Mouse (Mus musculus): Measurements from ENCODE around the gene Pex13. TPM values are rescaled to one million over a fixed set of nuclear protein-coding genes. Genes with fewer than 3 reads are reported as not detected.

The Pex13 gene
- polyA plus RNA-seq, 1 experiment from 2014 or later: 48.0 TPM

DNA sequence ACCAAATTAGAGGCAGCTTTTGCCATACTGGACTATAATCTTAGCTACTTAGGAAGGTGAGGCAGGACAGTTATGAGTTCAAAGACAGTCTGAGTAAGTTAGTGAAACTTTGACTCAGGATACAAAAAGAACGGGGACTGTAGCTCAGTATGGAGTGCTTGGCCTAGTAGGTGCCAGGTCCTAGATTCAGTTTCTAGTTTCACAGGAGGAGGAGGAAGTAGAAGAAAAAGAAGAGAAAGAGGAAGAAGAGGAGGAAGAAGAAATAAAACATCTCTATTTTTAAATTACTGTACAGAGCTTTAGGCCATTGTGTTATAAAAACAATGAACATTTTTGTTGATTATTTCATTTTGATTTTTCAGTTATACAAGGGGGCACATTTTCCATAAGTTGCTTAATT is 22.3 kb upstream of the Pex13 start:
- ATAC-seq (replicated peaks; ENCODE audit: insufficient number of reproducible peaks, low FRiP score, low TSS enrichment, low read depth) (no peak), DNase-seq (ENCODE audit: low spot score) (no peak)
- no peak overlapping the region for H3K9ac ChIP-seq (replicated peaks; ENCODE audit: low read length)
- H3K36me3 ChIP-seq (replicated peaks; ENCODE audit: control insufficient read depth, insufficient read depth, low read depth, low read length): no peaks in the 10 kb centered on the region
- H3K27me3 ChIP-seq (ENCODE audit: control insufficient read depth, insufficient read depth, low read length): no peaks in the 10 kb centered on the region
- no peak overlapping the region for H3K4me3 ChIP-seq (ENCODE audit: low read depth, low read length)
- no peak overlapping the region for H3K4me2 ChIP-seq (ENCODE audit: low read depth, low read length)
- no peaks in the 10 kb centered on the region for H3K4me1 ChIP-seq (ENCODE audit: control insufficient read depth, insufficient read depth, low read length)
- H3K27ac ChIP-seq (replicated peaks; ENCODE audit: low read depth, low read length): no peak overlapping the region
- H3K9me3 ChIP-seq (replicated peaks; ENCODE audit: control insufficient read depth, low read length): no peaks in the 10 kb centered on the region
- WGBS: 75% methylated on average over 1 of the region's 1 CpGs

DNA sequence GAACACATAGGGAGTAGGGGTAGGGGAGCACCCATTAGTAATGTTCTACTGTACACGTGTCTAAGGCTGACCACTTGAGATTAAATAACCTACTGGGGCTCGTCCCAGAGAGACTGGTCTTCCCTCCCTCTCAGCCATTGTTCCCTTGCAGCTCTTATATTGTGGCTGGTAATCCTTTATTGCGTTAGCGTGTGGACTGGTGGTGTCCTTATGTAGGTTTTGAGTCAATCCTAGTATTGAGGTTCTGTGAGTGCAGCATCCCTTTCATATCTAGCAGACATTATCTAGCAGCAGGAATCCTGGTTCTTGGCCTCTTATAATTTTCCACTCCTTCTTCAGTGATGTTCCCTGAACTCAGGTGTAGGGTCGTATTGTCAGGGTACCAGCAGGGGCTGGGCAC is 20.9 kb upstream of the Pex13 start:
- 85% methylated on average over 5 of the region's 5 CpGs for WGBS

DNA sequence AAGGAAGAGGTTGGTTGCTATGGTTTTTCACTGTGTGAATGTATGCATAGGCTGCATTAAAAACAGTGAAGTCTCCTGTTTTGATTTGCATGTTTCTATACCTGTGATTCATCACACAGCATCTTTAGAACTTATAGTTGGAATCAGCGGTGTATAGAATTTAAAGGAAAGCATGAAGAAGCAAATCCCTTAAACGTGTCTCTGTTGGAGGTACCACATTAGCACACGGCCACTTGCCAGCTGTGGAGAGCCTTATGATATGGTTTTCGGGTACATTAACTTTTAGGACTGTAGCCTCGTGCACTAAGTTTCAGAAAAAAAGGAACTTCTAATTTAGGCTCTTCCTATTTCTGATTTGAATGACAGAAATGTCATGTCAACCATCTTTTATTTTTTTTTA is 16.8 kb upstream of the Pex13 start:
- Histone ChIP-seq H3K4me2 (ENCODE audit: low read depth, low read length) (no peak overlapping the region), H3K27me3 (ENCODE audit: control insufficient read depth, insufficient read depth, low read length) (no peaks in the 10 kb centered on the region), H3K9me3 (replicated peaks; ENCODE audit: control insufficient read depth, low read length) (no peaks in the 10 kb centered on the region), H3K9ac (replicated peaks; ENCODE audit: low read length) (no peak overlapping the region), H3K27ac (replicated peaks; ENCODE audit: low read depth, low read length) (no peak overlapping the region), H3K36me3 (replicated peaks; ENCODE audit: control insufficient read depth, insufficient read depth, low read depth, low read length) (no peaks in the 10 kb centered on the region; the same call in 1 of the 2 replicates), H3K4me3 (ENCODE audit: low read depth, low read length) (no peak overlapping the region), H3K4me1 (ENCODE audit: control insufficient read depth, insufficient read depth, low read length) (no peaks in the 10 kb centered on the region)
- no peak for DNase-seq (ENCODE audit: low spot score)
- 89% methylated on average over 5 of the region's 5 CpGs for WGBS
- ATAC-seq (replicated peaks; ENCODE audit: insufficient number of reproducible peaks, low FRiP score, low TSS enrichment, low read depth): no peak

More for the DNA sequence above, 20.9 kb upstream of the Pex13 start:
- Histone ChIP-seq H3K4me2 (ENCODE audit: low read depth, low read length) (no peak overlapping the region), H3K4me1 (ENCODE audit: control insufficient read depth, insufficient read depth, low read length) (no peaks in the 10 kb centered on the region), H3K27me3 (ENCODE audit: control insufficient read depth, insufficient read depth, low read length) (no peaks in the 10 kb centered on the region), H3K9me3 (replicated peaks; ENCODE audit: control insufficient read depth, low read length) (no peaks in the 10 kb centered on the region), H3K9ac (replicated peaks; ENCODE audit: low read length) (no peak overlapping the region), H3K36me3 (replicated peaks; ENCODE audit: control insufficient read depth, insufficient read depth, low read depth, low read length) (no peaks in the 10 kb centered on the region), H3K27ac (replicated peaks; ENCODE audit: low read depth, low read length) (no peak overlapping the region), H3K4me3 (ENCODE audit: low read depth, low read length) (no peak overlapping the region)
- DNase-seq (ENCODE audit: low spot score) (no peak), ATAC-seq (replicated peaks; ENCODE audit: insufficient number of reproducible peaks, low FRiP score, low TSS enrichment, low read depth) (no peak)

DNA sequence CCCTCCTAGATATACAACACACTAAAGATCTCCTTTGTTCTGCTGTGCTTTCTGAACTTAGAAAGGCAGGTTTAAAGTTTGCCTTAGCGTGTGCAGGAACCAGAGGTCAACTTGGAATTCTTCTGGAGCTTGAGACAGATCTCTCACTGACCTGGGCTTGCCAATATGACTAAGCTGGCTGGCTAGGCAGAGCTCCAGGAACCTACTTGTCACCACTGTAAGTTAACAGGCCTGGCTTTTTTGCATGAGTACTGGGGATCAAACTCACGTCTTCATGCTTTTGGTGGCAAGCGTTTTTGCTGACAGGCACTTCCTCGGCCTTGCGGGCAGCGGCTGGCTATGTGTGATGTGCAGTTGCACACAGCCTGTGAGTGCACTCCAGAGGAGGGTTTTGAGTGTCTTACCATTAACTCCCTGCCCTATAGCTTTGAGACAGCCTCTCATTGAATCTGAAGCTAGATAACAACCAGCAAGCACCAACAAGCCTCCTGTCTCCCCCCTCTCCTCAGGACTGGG is 14.7 kb upstream of the Pex13 start:
- no peak for DNase-seq (ENCODE audit: low spot score)
- ATAC-seq (replicated peaks; ENCODE audit: insufficient number of reproducible peaks, low FRiP score, low TSS enrichment, low read depth): no peak
- no peak overlapping the region for H3K27ac ChIP-seq (replicated peaks; ENCODE audit: low read depth, low read length)
- 93% methylated on average over 6 of the region's 6 CpGs for whole genome bisulfite sequencing
- no peaks in the 10 kb centered on the region for H3K9me3 ChIP-seq (replicated peaks; ENCODE audit: control insufficient read depth, low read length)
- H3K4me1 ChIP-seq (ENCODE audit: control insufficient read depth, insufficient read depth, low read length): no peaks in the 10 kb centered on the region
- H3K36me3 ChIP-seq (replicated peaks; ENCODE audit: control insufficient read depth, insufficient read depth, low read depth, low read length): no peaks in the 10 kb centered on the region; the same call in 1 of the 2 replicates
- no peak overlapping the region for H3K4me2 ChIP-seq (ENCODE audit: low read depth, low read length)
- H3K27me3 ChIP-seq (ENCODE audit: control insufficient read depth, insufficient read depth, low read length): no peaks in the 10 kb centered on the region
- H3K4me3 ChIP-seq (ENCODE audit: low read depth, low read length): no peak overlapping the region
- H3K9ac ChIP-seq (replicated peaks; ENCODE audit: low read length): no peak overlapping the region

DNA sequence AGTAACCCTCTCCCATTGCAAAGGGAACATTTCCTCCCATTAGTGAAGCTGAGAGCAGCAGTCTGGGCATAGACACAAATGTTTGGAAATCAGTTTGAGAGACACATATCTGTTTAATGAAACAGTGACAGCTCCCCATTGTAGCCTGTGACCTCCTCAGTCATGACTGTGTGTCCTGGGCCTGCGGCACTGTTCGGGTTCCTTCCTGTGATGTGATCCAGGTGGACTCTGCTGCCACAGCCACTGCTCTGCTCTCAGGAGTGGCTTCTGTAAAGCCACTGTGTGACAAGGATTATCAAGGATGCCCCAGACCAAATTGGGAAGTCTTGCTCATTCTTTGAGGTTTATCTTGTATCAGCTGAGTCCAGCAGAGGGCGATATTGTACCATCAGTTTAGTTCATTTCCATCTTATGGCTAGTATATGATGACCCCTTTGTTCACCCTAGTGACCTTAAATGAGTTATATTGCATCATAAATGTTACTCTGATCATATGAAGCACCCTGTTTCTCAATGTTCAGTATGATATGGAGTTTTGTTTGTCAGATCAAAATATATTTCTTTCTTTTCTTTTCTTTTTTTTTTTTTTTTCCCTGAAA is 13.4 kb upstream of the Pex13 start:
- no peak for ATAC-seq (replicated peaks; ENCODE audit: insufficient number of reproducible peaks, low FRiP score, low TSS enrichment, low read depth)
- no peak overlapping the region for H3K4me3 ChIP-seq (ENCODE audit: low read depth, low read length)

DNA sequence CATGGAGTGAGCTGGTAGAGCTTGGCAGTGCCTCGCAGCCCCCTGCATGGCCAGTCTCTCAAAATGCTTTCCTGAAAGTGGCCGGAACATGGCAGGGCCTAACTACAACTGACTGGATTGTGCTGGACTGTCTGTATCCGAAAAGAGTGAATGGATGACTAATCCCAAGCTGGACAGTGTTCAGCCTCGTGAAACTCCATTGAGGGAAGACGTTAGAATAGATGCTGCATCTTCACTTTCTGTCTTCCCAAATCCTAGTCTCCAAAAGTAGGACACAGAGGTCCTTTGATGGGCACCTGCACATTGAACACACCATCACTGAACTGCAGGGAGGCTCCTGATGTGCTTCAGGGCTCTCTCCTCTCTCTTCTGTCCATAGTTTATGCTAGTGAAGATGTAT is 10.3 kb upstream of the Pex13 start:
- DNase-seq (ENCODE audit: low spot score): no peak
- H3K9ac ChIP-seq (replicated peaks; ENCODE audit: low read length): no peak overlapping the region
- WGBS: 91% methylated on average over 5 of the region's 5 CpGs
- no peak overlapping the region for H3K4me3 ChIP-seq (ENCODE audit: low read depth, low read length)
- no peaks in the 10 kb centered on the region for H3K4me1 ChIP-seq (ENCODE audit: control insufficient read depth, insufficient read depth, low read length)
- no peak overlapping the region for H3K27ac ChIP-seq (replicated peaks; ENCODE audit: low read depth, low read length)
- no peaks in the 10 kb centered on the region; the same call in 1 of the 2 replicates for H3K36me3 ChIP-seq (replicated peaks; ENCODE audit: control insufficient read depth, insufficient read depth, low read depth, low read length)
- no peaks in the 10 kb centered on the region for H3K27me3 ChIP-seq (ENCODE audit: control insufficient read depth, insufficient read depth, low read length)
- no peaks in the 10 kb centered on the region for H3K9me3 ChIP-seq (replicated peaks; ENCODE audit: control insufficient read depth, low read length)
- no peak overlapping the region for H3K4me2 ChIP-seq (ENCODE audit: low read depth, low read length)
- ATAC-seq (replicated peaks; ENCODE audit: insufficient number of reproducible peaks, low FRiP score, low TSS enrichment, low read depth): no peak

More for the DNA sequence above, 13.4 kb upstream of the Pex13 start:
- Histone ChIP-seq H3K9me3 (replicated peaks; ENCODE audit: control insufficient read depth, low read length) (no peaks in the 10 kb centered on the region), H3K9ac (replicated peaks; ENCODE audit: low read length) (no peak overlapping the region), H3K27me3 (ENCODE audit: control insufficient read depth, insufficient read depth, low read length) (no peaks in the 10 kb centered on the region), H3K4me2 (ENCODE audit: low read depth, low read length) (no peak overlapping the region), H3K36me3 (replicated peaks; ENCODE audit: control insufficient read depth, insufficient read depth, low read depth, low read length) (no peaks in the 10 kb centered on the region; the same call in 1 of the 2 replicates), H3K27ac (replicated peaks; ENCODE audit: low read depth, low read length) (no peak overlapping the region), H3K4me1 (ENCODE audit: control insufficient read depth, insufficient read depth, low read length) (no peaks in the 10 kb centered on the region)
- peak; percentile 85 for DNase-seq (ENCODE audit: low spot score)
- 42% methylated on average over 3 of the region's 3 CpGs for WGBS

DNA sequence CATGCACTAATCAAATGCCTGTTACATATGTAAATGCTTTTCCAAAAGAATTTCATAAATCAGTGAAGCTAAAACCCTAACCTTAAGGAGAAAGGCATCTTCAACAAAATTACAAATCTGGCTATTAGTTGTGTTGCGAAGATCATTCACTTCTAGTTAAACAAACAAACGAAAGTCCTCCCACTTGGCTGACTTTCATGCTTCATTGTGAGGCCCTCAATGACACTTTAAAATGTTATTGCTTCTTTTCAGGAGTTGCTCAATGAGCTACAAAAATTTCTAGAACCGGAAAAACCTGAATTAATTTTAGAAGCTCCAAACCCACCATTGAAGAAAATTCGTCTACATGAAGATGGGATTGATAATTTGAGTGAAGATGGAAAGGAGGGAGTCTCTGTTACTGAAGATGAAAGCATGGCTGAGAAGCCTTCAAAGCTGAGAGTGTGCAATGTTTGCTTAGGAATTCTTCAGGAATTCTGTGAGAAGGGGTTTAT is 6.5 kb upstream of the Pex13 start:
- Histone ChIP-seq H3K4me3 (ENCODE audit: low read depth, low read length) (no peak overlapping the region), H3K4me1 (ENCODE audit: control insufficient read depth, insufficient read depth, low read length) (no peaks in the 10 kb centered on the region), H3K9ac (replicated peaks; ENCODE audit: low read length) (no peak overlapping the region), H3K4me2 (ENCODE audit: low read depth, low read length) (no peak overlapping the region), H3K9me3 (replicated peaks; ENCODE audit: control insufficient read depth, low read length) (no peaks in the 10 kb centered on the region), H3K36me3 (replicated peaks; ENCODE audit: control insufficient read depth, insufficient read depth, low read depth, low read length) (no peaks in the 10 kb centered on the region), H3K27me3 (ENCODE audit: control insufficient read depth, insufficient read depth, low read length) (no peaks in the 10 kb centered on the region), H3K27ac (replicated peaks; ENCODE audit: low read depth, low read length) (no peak overlapping the region)
- ATAC-seq (replicated peaks; ENCODE audit: insufficient number of reproducible peaks, low FRiP score, low TSS enrichment, low read depth) (no peak), DNase-seq (ENCODE audit: low spot score) (no peak)
- WGBS: 82% methylated on average over 4 of the region's 4 CpGs

DNA sequence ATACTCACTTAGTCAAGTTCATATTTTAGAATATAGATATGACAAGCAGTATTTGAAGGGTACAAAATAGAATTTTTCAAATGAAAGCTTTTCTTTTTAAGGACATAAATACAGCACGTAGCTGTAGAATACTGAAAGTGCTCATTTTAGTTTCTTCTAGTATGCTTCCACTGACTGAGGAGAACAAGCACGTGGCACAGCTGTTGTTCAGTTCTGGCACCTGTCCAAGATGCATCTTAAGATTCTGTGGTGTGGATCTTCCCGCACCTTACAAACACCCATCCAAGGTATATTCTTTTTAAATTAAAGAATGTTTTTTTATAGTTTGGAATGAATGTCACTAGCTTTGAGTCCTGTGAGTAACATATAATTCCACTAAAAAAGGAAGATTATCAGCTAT is 1.4 kb upstream of the Pex13 start:
- H3K36me3 ChIP-seq (replicated peaks; ENCODE audit: control insufficient read depth, insufficient read depth, low read depth, low read length): no peaks in the 10 kb centered on the region
- no peaks in the 10 kb centered on the region for H3K4me1 ChIP-seq (ENCODE audit: control insufficient read depth, insufficient read depth, low read length)
- no peaks in the 10 kb centered on the region for H3K9me3 ChIP-seq (replicated peaks; ENCODE audit: control insufficient read depth, low read length)
- H3K4me3 ChIP-seq (ENCODE audit: low read depth, low read length): 0 out of 2 replicates have a peak overlapping the region, but pooled peaks have one; percentile 88
- H3K9ac ChIP-seq (replicated peaks; ENCODE audit: low read length): no peak overlapping the region
- ATAC-seq (replicated peaks; ENCODE audit: insufficient number of reproducible peaks, low FRiP score, low TSS enrichment, low read depth) (no peak), DNase-seq (ENCODE audit: low spot score) (no peak)
- H3K27ac ChIP-seq (replicated peaks; ENCODE audit: low read depth, low read length): no peak overlapping the region
- H3K4me2 ChIP-seq (ENCODE audit: low read depth, low read length): peak overlapping the region; percentile 37; the same call in 1 of the 2 replicates
- no peaks in the 10 kb centered on the region for H3K27me3 ChIP-seq (ENCODE audit: control insufficient read depth, insufficient read depth, low read length)
- 69% methylated on average over 3 of the region's 3 CpGs for WGBS
